Mouse (Mus musculus) kidney, embryonic 14.5 days (tissue): ENCODE measurements around the gene Tnfsf9. TPM values are rescaled to one million over a fixed set of nuclear protein-coding genes. Genes with fewer than 3 reads are reported as not detected.
A peak's percentile ranks its signal among the peaks of the same experiment; 100 is the strongest.

ENCODE experiments used
- ATAC-seq: fragments of 200-750 bp; cut with Nextera tagmentation; 2 replicates; pipeline ENCODE4 v1.8.0; 2017; ENCODE audit warnings: moderate number of reproducible peaks, mild to moderate bottlenecking, moderate TSS enrichment, moderate library complexity; ENCODE audit not compliant: low FRiP score, low TSS enrichment
- H3K27ac ChIP-seq: fragments of 300-500 bp; sonication (generic); 2 replicates; pipeline ENCODE4 v1.5.1; 2014; ENCODE audit warnings: low read depth, mild to moderate bottlenecking, low read length, moderate library complexity, mixed read lengths
- H3K27me3 ChIP-seq: fragments of 300-500 bp; sonication (generic); 2 replicates; pipeline ENCODE4 v1.6.1; 2014; ENCODE audit warnings: mild to moderate bottlenecking, low read length; ENCODE audit not compliant: control insufficient read depth, insufficient read depth
- H3K36me3 ChIP-seq: fragments of 300-500 bp; sonication (generic); 2 replicates; pipeline ENCODE4 v1.6.1; 2014; ENCODE audit warnings: low read length, mixed read lengths; ENCODE audit not compliant: control insufficient read depth, insufficient read depth
- H3K4me1 ChIP-seq: fragments of 300-500 bp; sonication (generic); 2 replicates; pipeline ENCODE4 v1.6.1; 2014; ENCODE audit warnings: low read length, mixed read lengths; ENCODE audit not compliant: control insufficient read depth, insufficient read depth
- H3K4me2 ChIP-seq: fragments of 300-500 bp; sonication (generic); replicated peaks from 2 replicates; pipeline ENCODE4 v1.6.1; 2014; ENCODE audit warnings: low read depth, mild to moderate bottlenecking, low read length
- H3K4me3 ChIP-seq: fragments of 300-500 bp; sonication (generic); 2 replicates; pipeline ENCODE4 v1.5.1; 2014; ENCODE audit warnings: mild to moderate bottlenecking, low read length
- H3K9ac ChIP-seq: fragments of 300-500 bp; sonication (generic); 2 replicates; pipeline ENCODE4 v1.6.1; 2014; ENCODE audit warnings: low read depth, mild to moderate bottlenecking, low read length, moderate library complexity
- H3K9me3 ChIP-seq: fragments of 300-500 bp; sonication (generic); 2 replicates; pipeline ENCODE4 v1.6.1; 2016; ENCODE audit warnings: low read length; ENCODE audit not compliant: control insufficient read depth
- WGBS: fragments of 180-500 bp; shearing (Covaris S2); extraction: QIAGEN DNeasy Blood & Tissue Kit; methylation state at CpG from one replicate; pipeline ENCODE4 v1.1.7; 2014; 5-methylcytosine and 5-hydroxymethylcytosine counted together
- polyA plus RNA-seq: library from polyadenylated mRNA; unstranded; fragments of >200 nt; fragmentation: Nextera tagmentation; extraction: Ambion mirVana; gene quantifications from 2 replicates; pipeline ENCODE4 v1.2.1, GENCODE M21; 2014

The Tnfsf9 gene
- 9.8 and 10.1 TPM in 2 replicates for polyA plus RNA-seq

- Histone ChIP-seq H3K4me3 (peak within 1 kb of the TSS; percentile 62), H3K9me3 (no peaks in the 10 kb centered on the region), H3K27ac (peak within 1 kb of the TSS; percentile 68; the same call in 1 of the 2 replicates), H3K27me3 (no peaks in the 10 kb centered on the region), H3K9ac (peak within 1 kb of the TSS; percentile 74), H3K4me1 (peaks cover 6% of the 10 kb centered on the region; the same call in 1 of the 2 replicates), H3K36me3 (no peaks in the 10 kb centered on the region), H3K4me2 (peak within 1 kb of the TSS; percentile 74)
- WGBS, result under 1% methylated on average over 58 of the region's 61 CpGs
- ATAC-seq, result peak; percentile 85
These were observed at the start of gene Tnfsf9 for GRCm38 (mm10) chr17:57105181-57106034. TSS of gene Tnfsf9 (plus strand) at chr17:57105325.

GRCm38 (mm10) chr17:57056246-57056645, 48.9 kb upstream of the Tnfsf9 start:
- ATAC-seq, result no peak
- H3K4me2 ChIP-seq, result no peak overlapping the region
- peaks cover 4% of the 10 kb centered on the region; the same call in 1 of the 2 replicates for H3K27me3 ChIP-seq
- H3K27ac ChIP-seq, result no peak overlapping the region
- 82% methylated on average over 3 of the region's 3 CpGs for WGBS
- no peak overlapping the region for H3K9ac ChIP-seq
- no peaks in the 10 kb centered on the region for H3K4me1 ChIP-seq
- H3K36me3 ChIP-seq, result peaks cover 10% of the 10 kb centered on the region; the same call in 1 of the 2 replicates
- H3K4me3 ChIP-seq, result no peak overlapping the region
- no peaks in the 10 kb centered on the region for H3K9me3 ChIP-seq

DNA sequence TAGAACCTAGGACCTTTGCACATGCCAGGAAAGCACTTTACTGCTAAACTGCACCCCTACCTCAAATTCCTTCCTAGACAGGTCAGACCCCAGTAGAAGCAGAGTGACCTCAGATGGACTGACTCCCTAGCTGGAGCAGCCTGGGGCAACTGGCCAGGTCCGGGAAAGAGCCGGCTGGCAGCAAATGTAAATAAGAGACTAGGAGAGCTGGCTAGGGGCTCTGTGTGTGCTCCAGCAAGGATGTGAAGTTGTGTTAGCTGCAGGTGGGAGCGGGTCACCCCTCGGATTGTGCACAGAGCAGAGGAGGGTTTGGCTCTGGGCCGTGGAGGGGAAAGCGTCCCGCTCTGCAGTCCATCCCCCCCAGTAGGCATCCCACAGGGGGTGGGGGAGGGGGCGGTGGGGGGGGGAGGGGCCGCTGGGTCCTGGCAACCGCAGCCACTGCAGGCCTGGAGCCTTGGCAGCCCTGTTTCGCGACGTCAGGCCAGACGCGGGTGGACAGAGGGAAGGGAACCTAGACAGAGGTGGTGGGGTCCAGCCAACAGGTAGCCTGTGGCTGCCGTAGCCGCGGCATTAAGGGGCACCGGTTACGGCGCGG, 46.1 kb upstream of the Tnfsf9 start, which contains the start of gene Crb3:
Gene Crb3 (plus strand): TSS at position 215 of the 595 bp plus-strand sequence.
- Histone ChIP-seq H3K36me3 (no peaks in the 10 kb centered on the region), H3K9me3 (no peaks in the 10 kb centered on the region), H3K4me3 (peak within 1 kb of the TSS; percentile 84), H3K9ac (peak within 1 kb of the TSS; percentile 77), H3K4me2 (peak within 1 kb of the TSS; percentile 87), H3K27me3 (peaks cover 24% of the 10 kb centered on the region), H3K27ac (peak within 1 kb of the TSS; percentile 37; the same call in 1 of the 2 replicates), H3K4me1 (no peaks in the 10 kb centered on the region)
- 0% methylated on average over 13 of the region's 22 CpGs for WGBS
- ATAC-seq, result 0 out of 2 replicates have a peak, but pooled peaks have one; percentile 2

- under 1% methylated on average over 24 of the region's 45 CpGs for WGBS
- no peaks in the 10 kb centered on the region for H3K9me3 ChIP-seq
- peak; percentile 59 for ATAC-seq
- H3K27ac ChIP-seq, result peak within 1 kb of the TSS; percentile 71; the same call in 1 of the 2 replicates
- no peaks in the 10 kb centered on the region for H3K36me3 ChIP-seq
- peak within 1 kb of the TSS; percentile 77 for H3K9ac ChIP-seq
- peaks cover 24% of the 10 kb centered on the region for H3K27me3 ChIP-seq
- no peaks in the 10 kb centered on the region for H3K4me1 ChIP-seq
- H3K4me3 ChIP-seq, result peak within 1 kb of the TSS; percentile 84
- peak within 1 kb of the TSS; percentile 87 for H3K4me2 ChIP-seq
These were observed 45.6 kb upstream of the Tnfsf9 start, which contains the start of gene Slc25a23 for GRCm38 (mm10) chr17:57059486-57059977. TSS of gene Slc25a23 (minus strand) at chr17:57059863.

GRCm38 (mm10) chr17:57060231-57060801, 44.8 kb upstream of the Tnfsf9 start:
- Histone ChIP-seq H3K9ac (peak overlapping the region; percentile 77; the same call in 1 of the 2 replicates), H3K27ac (peak overlapping the region; percentile 71; the same call in 1 of the 2 replicates), H3K36me3 (no peaks in the 10 kb centered on the region), H3K9me3 (no peaks in the 10 kb centered on the region), H3K4me1 (no peaks in the 10 kb centered on the region), H3K27me3 (peaks cover 24% of the 10 kb centered on the region), H3K4me3 (peak overlapping the region; percentile 84), H3K4me2 (peak overlapping the region; percentile 87)
- WGBS, result under 1% methylated on average over 44 of the region's 44 CpGs
- peak; percentile 87 for ATAC-seq

DNA sequence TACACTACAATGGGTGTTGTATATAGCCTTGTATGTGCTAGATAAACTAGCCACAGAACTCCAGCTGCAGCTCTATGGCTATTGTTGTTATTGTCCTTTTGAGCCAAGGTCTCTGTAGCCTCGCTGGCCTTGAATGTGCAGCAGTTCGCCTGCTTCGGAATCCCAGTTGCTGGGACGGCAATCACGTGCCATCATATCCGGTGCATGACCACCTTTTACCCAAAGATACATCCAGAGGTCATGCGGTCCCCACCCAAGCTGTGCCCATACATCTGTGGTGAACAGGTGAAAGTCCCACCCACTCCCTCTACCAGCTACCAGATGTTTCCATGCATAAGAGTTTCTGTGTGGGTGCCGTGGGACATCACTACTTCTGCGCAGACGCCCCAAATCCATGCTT, 44.1 kb upstream of the Tnfsf9 start:
- WGBS, result 35% methylated on average over 10 of the region's 10 CpGs
- H3K4me3 ChIP-seq, result peak overlapping the region; percentile 84
- no peaks in the 10 kb centered on the region for H3K36me3 ChIP-seq
- ATAC-seq, result no peak
- no peak overlapping the region; the same call in 1 of the 2 replicates for H3K27ac ChIP-seq
- no peaks in the 10 kb centered on the region for H3K4me1 ChIP-seq
- no peaks in the 10 kb centered on the region for H3K9me3 ChIP-seq
- peak overlapping the region; percentile 87 for H3K4me2 ChIP-seq
- H3K9ac ChIP-seq, result no peak overlapping the region
- peaks cover 24% of the 10 kb centered on the region for H3K27me3 ChIP-seq

DNA sequence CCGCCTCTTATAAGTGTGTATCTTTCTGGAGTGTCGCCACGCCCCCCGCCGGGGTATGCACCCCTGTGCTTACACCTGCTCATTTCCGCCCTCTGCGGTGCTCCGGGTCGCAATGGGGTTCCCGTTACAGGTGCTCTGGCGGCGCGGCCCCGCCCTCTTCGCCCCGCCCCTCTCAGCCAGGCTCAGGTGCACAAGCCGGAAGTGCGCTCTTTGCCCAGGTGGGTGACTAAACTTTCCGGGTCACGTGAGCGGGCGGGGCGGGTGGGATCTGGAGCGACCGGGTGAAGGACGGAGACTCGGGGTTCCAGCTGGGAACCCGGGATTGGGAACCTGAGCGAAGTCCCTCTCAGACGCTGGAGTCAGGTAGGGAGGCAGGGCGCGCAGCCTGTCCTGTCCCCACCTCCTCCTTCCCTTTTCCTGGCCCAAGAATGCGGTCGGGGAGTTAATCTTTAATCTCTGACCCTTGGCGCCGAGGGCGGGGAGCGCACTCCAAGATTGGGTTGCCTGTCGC, 43.1 kb upstream of the Tnfsf9 start:
- ATAC-seq, result peak; percentile 25
- peaks cover 24% of the 10 kb centered on the region for H3K27me3 ChIP-seq

DNA sequence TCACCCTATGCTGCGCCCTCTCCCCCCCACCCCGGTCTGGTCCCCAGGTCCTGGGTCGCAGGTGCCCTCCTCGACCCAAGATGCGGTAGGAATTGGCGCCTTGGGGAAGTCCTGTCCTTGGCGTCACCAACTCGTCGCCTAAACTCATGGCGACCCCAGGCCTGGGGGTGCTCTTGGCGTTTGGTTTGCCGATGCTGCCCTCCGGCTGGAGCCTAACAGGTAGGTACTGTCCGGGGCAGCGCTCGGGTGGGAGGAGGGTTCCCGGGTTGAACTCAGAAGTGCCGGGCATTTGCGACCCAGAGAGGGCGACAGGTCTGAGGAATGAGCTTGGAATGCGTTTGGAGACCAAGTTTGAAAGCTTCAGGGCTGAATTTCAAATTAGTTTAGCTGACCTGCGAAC, 42.6 kb upstream of the Tnfsf9 start:
- Histone ChIP-seq H3K4me1 (no peaks in the 10 kb centered on the region), H3K27ac (peak overlapping the region; percentile 56), H3K36me3 (no peaks in the 10 kb centered on the region), H3K9me3 (no peaks in the 10 kb centered on the region), H3K9ac (peak overlapping the region; percentile 29; the same call in 1 of the 2 replicates), H3K27me3 (peaks cover 24% of the 10 kb centered on the region), H3K4me2 (peak overlapping the region; percentile 31), H3K4me3 (peak overlapping the region; percentile 37)
- under 1% methylated on average over 22 of the region's 22 CpGs for WGBS
- ATAC-seq, result 0 out of 2 replicates have a peak, but pooled peaks have one; percentile 11

More for the DNA sequence above, 43.1 kb upstream of the Tnfsf9 start:
- Histone ChIP-seq H3K4me2 (peak overlapping the region; percentile 31), H3K9ac (peak overlapping the region; percentile 29; the same call in 1 of the 2 replicates), H3K4me3 (peak overlapping the region; percentile 37), H3K9me3 (no peaks in the 10 kb centered on the region), H3K4me1 (no peaks in the 10 kb centered on the region), H3K36me3 (no peaks in the 10 kb centered on the region), H3K27ac (peak overlapping the region; percentile 56)
- 1% methylated on average over 37 of the region's 39 CpGs for WGBS
